Mouse (Mus musculus) C2C12 (cell line): ENCODE data around the gene Pnpla2. TPM values are rescaled to one million over a fixed set of nuclear protein-coding genes. Genes with fewer than 3 reads are reported as not detected.
A peak's percentile ranks its signal among the peaks of the same experiment; 100 is the strongest.

Source experiments
- H3K27me3 ChIP-seq: one replicate; pipeline ENCODE4 v1.6.1; 2011; ENCODE audit not compliant: control insufficient read depth, insufficient read depth, insufficient read length
- H3K36me3 ChIP-seq: one replicate; pipeline ENCODE4 v1.6.1; 2011; ENCODE audit not compliant: control insufficient read depth, insufficient read depth
- H3K4me3 ChIP-seq: one replicate; pipeline ENCODE4 v1.5.1; 2011; ENCODE audit warnings: mild to moderate bottlenecking, control low read depth; ENCODE audit not compliant: poor library complexity, insufficient read depth, severe bottlenecking
- H3K79me2 ChIP-seq: one replicate; pipeline ENCODE4 v1.6.1; 2011; ENCODE audit not compliant: control insufficient read depth, insufficient read depth
- H3K79me3 ChIP-seq: one replicate; pipeline ENCODE4 v1.6.1; 2011; ENCODE audit warnings: low read depth, control low read depth
- H3ac ChIP-seq: one replicate; pipeline ENCODE3; 2011; ENCODE audit warnings: low read depth; ENCODE audit not compliant: control insufficient read depth, insufficient read length
- CEBPB ChIP-seq: IDR thresholded peaks from one replicate; pipeline ENCODE4 v1.6.1; 2011; ENCODE audit warnings: low read depth, mild to moderate bottlenecking, control low read depth, moderate library complexity
- CTCF ChIP-seq: IDR thresholded peaks from one replicate; pipeline ENCODE4 v1.5.1; 2011; ENCODE audit not compliant: control insufficient read depth, insufficient read depth, insufficient read length
- FOSL1 ChIP-seq: IDR thresholded peaks from one replicate; pipeline ENCODE4 v1.8.0; 2011; ENCODE audit warnings: mild to moderate bottlenecking, low read length; ENCODE audit not compliant: poor library complexity, insufficient read depth, severe bottlenecking
- MAX ChIP-seq: IDR thresholded peaks from one replicate; pipeline ENCODE4 v1.6.1; 2011; ENCODE audit warnings: mild to moderate bottlenecking, control low read depth
- MYOD1 ChIP-seq: IDR thresholded peaks from one replicate; pipeline ENCODE4 v1.6.1; 2011; ENCODE audit warnings: low read depth; ENCODE audit not compliant: control insufficient read depth, insufficient read length
- MYOG ChIP-seq: IDR thresholded peaks from one replicate; pipeline ENCODE4 v1.6.1; 2011; ENCODE audit not compliant: control insufficient read depth, insufficient read length; ENCODE audit errors: extremely low read depth
- USF1 ChIP-seq: IDR thresholded peaks from one replicate; pipeline ENCODE4 v1.6.1; 2011; ENCODE audit warnings: low read depth, mild to moderate bottlenecking, control low read depth, moderate library complexity
- polyA plus RNA-seq: library from polyadenylated mRNA; unstranded; fragments of >200 nt; fragmentation: generic; extraction: Trizol; gene quantifications from one replicate; pipeline ENCODE4 v1.2.1, GENCODE M21; 2012; ENCODE audit warnings: missing spikeins

Pnpla2 gene
- polyA plus RNA-seq, 1 experiment, result 32.8 TPM

DNA sequence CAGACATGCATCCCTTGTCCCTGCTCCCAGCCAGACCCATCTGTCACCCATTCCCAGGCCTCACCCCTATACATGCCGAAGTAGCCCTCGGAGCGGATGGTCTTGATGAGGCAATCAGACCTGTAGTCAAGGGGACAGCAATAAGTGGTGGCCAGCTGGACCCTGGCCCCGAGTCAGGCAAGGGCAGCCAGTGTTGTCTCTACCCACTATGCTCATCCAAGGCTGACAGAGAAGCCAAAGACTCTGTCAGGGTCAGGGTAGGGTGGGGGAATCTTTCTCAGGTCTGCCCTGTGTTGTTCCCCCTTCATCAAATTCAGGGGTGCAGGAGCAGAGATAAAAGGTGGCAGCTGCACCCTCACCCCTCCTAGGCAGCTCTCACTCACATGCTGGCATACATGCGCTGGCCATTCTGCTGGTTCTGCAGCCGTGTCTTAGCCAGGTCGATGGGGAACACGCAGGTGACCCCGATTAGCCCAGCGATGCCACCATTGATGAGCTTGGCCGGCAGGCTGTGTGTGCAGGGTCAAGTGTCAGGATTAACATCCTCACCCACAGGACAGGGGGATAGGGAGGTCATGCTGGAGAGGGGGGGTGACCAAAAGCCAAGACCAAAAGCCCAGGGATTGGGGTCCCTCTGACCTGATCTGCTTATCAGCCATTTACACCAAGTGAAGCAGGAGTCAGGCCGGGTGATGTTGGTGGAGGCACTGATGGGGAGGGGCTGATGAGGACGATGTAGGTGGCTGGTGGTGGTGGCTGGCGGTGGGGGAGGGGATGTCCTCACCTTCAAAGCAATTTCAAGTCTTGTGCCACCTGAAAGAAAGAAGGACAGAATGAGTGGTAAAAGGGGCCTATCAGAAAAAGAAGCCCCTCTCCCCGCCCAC is 21.2 kb upstream of the Pnpla2 start:
- Histone ChIP-seq H3K27me3 (no peaks in the 10 kb centered on the region), H3K79me3 (peaks cover 7% of the 10 kb centered on the region), H3K79me2 (peaks cover 28% of the 10 kb centered on the region), H3ac (no peak overlapping the region), H3K4me3 (no peak overlapping the region), H3K36me3 (peaks cover 15% of the 10 kb centered on the region)
- TF ChIP-seq FOSL1 (no peak), CEBPB (no peak), MAX (no peak), CTCF (no peak), MYOG (no peak), USF1 (no peak), MYOD1 (no peak)

DNA sequence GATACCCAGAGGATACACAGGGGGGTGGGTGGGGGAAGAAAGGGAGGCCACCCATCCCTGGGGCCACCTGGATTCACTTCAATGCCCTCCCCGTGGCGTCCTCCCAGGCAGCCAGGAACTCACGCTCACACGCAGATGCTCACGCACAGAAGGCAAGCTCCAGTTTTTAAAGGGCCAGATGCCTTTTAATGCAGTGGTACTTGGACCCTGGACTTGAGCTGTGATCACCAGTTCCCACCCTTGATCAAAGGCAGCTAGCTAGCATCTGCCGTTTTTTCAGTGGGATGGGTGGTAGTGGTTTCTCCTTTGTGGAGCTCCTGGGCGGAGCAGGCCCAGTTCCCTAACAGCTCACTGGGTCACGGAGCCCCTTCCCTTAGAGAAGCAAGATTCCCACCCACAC is 20.5 kb upstream of the Pnpla2 start:
- H3K4me3 ChIP-seq, result no peak overlapping the region
- no peak for TF ChIP-seq MYOD1
- no peak for TF ChIP-seq USF1
- no peak for TF ChIP-seq CEBPB
- no peak for TF ChIP-seq MYOG
- TF ChIP-seq FOSL1, result no peak
- no peak for TF ChIP-seq MAX
- TF ChIP-seq CTCF, result no peak
- H3K79me3 ChIP-seq, result peaks cover 7% of the 10 kb centered on the region
- no peak overlapping the region for H3ac ChIP-seq
- H3K79me2 ChIP-seq, result peaks cover 28% of the 10 kb centered on the region
- no peaks in the 10 kb centered on the region for H3K27me3 ChIP-seq
- H3K36me3 ChIP-seq, result peaks cover 21% of the 10 kb centered on the region

DNA sequence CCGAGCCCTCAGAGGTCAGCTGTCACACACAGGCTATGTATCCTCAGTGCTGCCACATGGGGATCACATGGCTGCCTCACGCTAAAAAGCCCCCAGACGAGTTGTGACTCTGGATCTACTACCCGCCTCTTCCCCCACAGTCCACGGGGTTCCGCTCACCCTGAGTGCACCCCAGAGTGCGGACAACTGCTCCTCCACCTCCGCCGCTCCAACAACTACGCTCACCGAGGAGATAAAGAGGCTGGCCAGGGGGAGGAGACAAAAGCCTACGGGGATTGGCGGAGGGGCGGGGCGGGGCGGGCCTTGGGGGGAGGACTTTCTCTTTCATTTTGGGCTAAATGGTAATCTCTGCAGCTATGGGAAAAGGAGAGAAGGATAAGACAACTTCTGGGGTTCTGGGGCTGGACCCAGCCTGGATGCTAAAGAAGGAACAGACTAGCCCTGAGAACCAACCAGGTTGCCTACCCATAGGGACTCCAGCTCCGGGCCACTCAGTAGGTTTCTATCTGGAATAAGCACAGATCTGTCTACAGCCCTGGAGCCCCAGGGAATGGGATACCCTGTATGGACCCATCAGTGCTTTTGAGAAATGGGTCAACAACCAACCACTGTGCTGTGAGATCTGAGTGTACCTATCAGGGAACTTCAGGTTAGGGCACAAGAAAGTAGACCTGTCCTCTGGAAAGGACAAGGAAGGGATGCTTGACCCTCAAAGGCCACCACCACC is 19.7 kb upstream of the Pnpla2 start:
- H3K27me3 ChIP-seq, result no peaks in the 10 kb centered on the region
- peak overlapping the region; percentile 11 for H3K4me3 ChIP-seq
- H3K36me3 ChIP-seq, result peaks cover 27% of the 10 kb centered on the region
- H3K79me3 ChIP-seq, result peaks cover 7% of the 10 kb centered on the region
- H3ac ChIP-seq, result peak overlapping the region; percentile 43
- H3K79me2 ChIP-seq, result peaks cover 28% of the 10 kb centered on the region
- TF ChIP-seq FOSL1 (no peak), CEBPB (no peak), MYOG (no peak), MAX (no peak), MYOD1 (no peak), USF1 (no peak), CTCF (no peak)

DNA sequence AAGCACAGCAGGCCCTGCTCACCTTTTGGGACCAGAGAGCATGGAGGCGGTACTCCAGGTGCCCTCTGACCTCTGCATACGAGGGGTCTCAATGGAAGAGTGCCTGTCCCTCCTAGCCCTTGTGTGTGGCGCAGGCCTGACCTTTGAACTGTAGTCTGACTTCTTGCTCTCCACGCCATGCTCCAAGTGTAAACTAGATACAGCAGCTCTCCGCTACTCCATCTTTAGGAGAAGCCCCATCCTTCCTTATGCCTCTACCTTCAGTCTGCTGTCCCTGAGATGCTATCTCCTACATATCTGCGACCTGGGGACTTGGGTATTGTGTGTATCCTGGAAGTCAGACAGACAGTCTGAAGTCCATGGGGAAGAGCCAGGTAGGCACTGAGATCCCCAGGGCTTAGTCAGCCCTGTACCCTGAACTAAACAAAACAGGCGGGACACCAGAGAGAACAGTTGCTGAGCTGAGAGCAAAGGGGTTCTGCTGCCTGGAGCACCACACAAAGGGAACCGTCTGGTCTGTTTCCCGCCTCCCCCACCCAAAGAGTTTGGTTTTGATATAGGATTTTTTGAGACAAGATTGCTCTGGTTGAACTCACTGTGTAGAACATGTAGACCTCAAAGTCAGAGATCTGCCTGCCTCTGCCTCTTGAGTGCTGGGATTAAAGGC is 19.0 kb upstream of the Pnpla2 start:
- H3K79me2 ChIP-seq, result peaks cover 32% of the 10 kb centered on the region
- TF ChIP-seq MYOG (no peak), USF1 (no peak), CTCF (no peak), MAX (no peak), MYOD1 (no peak), CEBPB (no peak), FOSL1 (no peak)
- no peak overlapping the region for H3ac ChIP-seq
- H3K4me3 ChIP-seq, result peak overlapping the region; percentile 11
- peaks cover 7% of the 10 kb centered on the region for H3K79me3 ChIP-seq
- H3K27me3 ChIP-seq, result no peaks in the 10 kb centered on the region
- H3K36me3 ChIP-seq, result peaks cover 31% of the 10 kb centered on the region

DNA sequence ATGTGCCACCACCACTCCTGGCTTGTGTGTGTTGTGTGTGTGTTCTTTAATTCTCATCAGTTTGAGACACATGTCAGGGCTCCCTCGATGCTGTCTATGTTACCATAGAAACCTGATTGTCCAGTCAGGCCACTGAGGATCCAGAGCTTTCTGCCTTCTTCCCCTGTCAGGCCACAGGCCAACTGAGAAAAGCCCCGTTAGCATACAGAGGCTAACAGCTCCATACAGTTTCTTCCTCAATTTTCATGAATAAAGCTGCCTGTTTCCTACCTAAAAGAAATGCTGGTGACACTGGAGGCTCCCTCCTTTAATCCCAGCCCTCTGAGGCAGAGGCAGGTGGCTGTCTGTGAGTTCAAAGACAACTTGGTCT is 18.5 kb upstream of the Pnpla2 start:
- peaks cover 37% of the 10 kb centered on the region for H3K79me2 ChIP-seq
- no peak for TF ChIP-seq CTCF
- no peak for TF ChIP-seq USF1
- no peak for TF ChIP-seq MAX
- no peak for TF ChIP-seq FOSL1
- no peak for TF ChIP-seq CEBPB
- TF ChIP-seq MYOG, result no peak
- TF ChIP-seq MYOD1, result no peak
- H3K36me3 ChIP-seq, result peaks cover 36% of the 10 kb centered on the region
- H3K27me3 ChIP-seq, result no peaks in the 10 kb centered on the region
- H3ac ChIP-seq, result no peak overlapping the region
- peaks cover 7% of the 10 kb centered on the region for H3K79me3 ChIP-seq
- peak overlapping the region; percentile 46 for H3K4me3 ChIP-seq
